Comparison of ENCODE assay signal across 35 mouse cellular contexts in genomic region chr9:59947271-59947670, GRCm38 (mm10). TPM values are rescaled to one million over a fixed set of nuclear protein-coding genes. Genes with fewer than 3 reads are reported as not detected.
A peak's percentile ranks its signal among the peaks of the same experiment; 100 is the strongest.
DNase-seq lines count a peak whose midpoint lies in the region; ATAC-seq and TF ChIP-seq lines count a peak whose summit lies in the region.
"Had no signal": no experiment of that assay in that cellular context is flagged by ENCODE, and none has a peak within 500 bp of the region (broad histone marks: within the 10 kb centered on the region; RNA-seq: fewer than 3 reads in every experiment).

No protein-coding gene starts in this region.

- H3K4me2 ChIP-seq in intestine, embryonic 15.5 days (replicated peaks), result peak overlapping the region; percentile 11; the same call in 1 of the 2 replicates
- H3K4me2 ChIP-seq in intestine, embryonic 16.5 days (ENCODE audit: low read depth, low read length), result peak overlapping the region; percentile 34
- H3K4me2 ChIP-seq: embryonic facial prominence, embryonic 13.5 days; forebrain, embryonic 12.5 days; forebrain, embryonic 15.5 days; heart, embryonic 11.5 days; heart, embryonic 15.5 days; hindbrain, embryonic 14.5 days had no signal

- WGBS in cerebellum, adult 2 months, result 60% methylated on average over 8 of the region's 8 CpGs
- 79% methylated on average over 8 of the region's 8 CpGs for WGBS in intestine, embryonic 15.5 days
- WGBS in intestine, embryonic 16.5 days, result 85% methylated on average over 8 of the region's 8 CpGs

- no peak for TF ChIP-seq POLR2A in cerebellum, adult 2 months (IDR thresholded peaks at IDR 0.05; ENCODE audit: borderline replicate concordance, insufficient read depth, low read length)

- H3K9ac ChIP-seq in intestine, embryonic 15.5 days, result no peak overlapping the region
- peak overlapping the region; percentile 34; the same call in 1 of the 2 replicates for H3K9ac ChIP-seq in intestine, embryonic 16.5 days (ENCODE audit: low read depth, low read length)
- H3K9ac ChIP-seq: embryonic facial prominence, embryonic 13.5 days; forebrain, embryonic 12.5 days; forebrain, embryonic 15.5 days; heart, embryonic 15.5 days; hindbrain, embryonic 14.5 days had no signal

- H3K4me1 ChIP-seq in cerebellum, adult 2 months (ENCODE audit: control insufficient read depth, insufficient read depth, low read length), result peaks cover 14% of the 10 kb centered on the region
- H3K4me1 ChIP-seq in intestine, embryonic 15.5 days (replicated peaks), result peaks cover 13% of the 10 kb centered on the region
- peaks cover 31% of the 10 kb centered on the region for H3K4me1 ChIP-seq in intestine, embryonic 16.5 days (ENCODE audit: control insufficient read depth, insufficient read depth, low read length)
- H3K4me1 ChIP-seq: forebrain, embryonic 12.5 days; forebrain, embryonic 15.5 days had no signal

- H3K27me3 ChIP-seq in cerebellum, adult 2 months (ENCODE audit: control insufficient read depth, insufficient read depth, low read length), result no peaks in the 10 kb centered on the region
- no peaks in the 10 kb centered on the region for H3K27me3 ChIP-seq in intestine, embryonic 15.5 days (replicated peaks)
- no peaks in the 10 kb centered on the region for H3K27me3 ChIP-seq in intestine, embryonic 16.5 days (replicated peaks; ENCODE audit: control insufficient read depth, insufficient read depth, low read length)
- H3K27me3 ChIP-seq: embryonic facial prominence, embryonic 13.5 days; forebrain, embryonic 12.5 days; forebrain, embryonic 15.5 days; heart, embryonic 15.5 days had no signal

- no peak for TF ChIP-seq CTCF in cerebellum, adult 2 months (IDR thresholded peaks at IDR 0.05; ENCODE audit: borderline replicate concordance, insufficient read depth, low read depth, low read length)

- no peaks in the 10 kb centered on the region for H3K36me3 ChIP-seq in intestine, embryonic 15.5 days
- H3K36me3 ChIP-seq in intestine, embryonic 16.5 days (ENCODE audit: control insufficient read depth, insufficient read depth, low read length), result no peaks in the 10 kb centered on the region
- H3K36me3 ChIP-seq: embryonic facial prominence, embryonic 10.5 days; embryonic facial prominence, embryonic 13.5 days; forebrain, embryonic 12.5 days; forebrain, embryonic 15.5 days; heart, embryonic 15.5 days had no signal

- no peaks in the 10 kb centered on the region for H3K9me3 ChIP-seq in intestine, embryonic 15.5 days
- H3K9me3 ChIP-seq in intestine, embryonic 16.5 days (ENCODE audit: control insufficient read depth, low read length), result no peaks in the 10 kb centered on the region
- H3K9me3 ChIP-seq: embryonic facial prominence, embryonic 10.5 days; embryonic facial prominence, embryonic 13.5 days; forebrain, embryonic 12.5 days; forebrain, embryonic 15.5 days; heart, embryonic 15.5 days had no signal

- no peak overlapping the region for H3K27ac ChIP-seq in cerebellum, adult 2 months (ENCODE audit: insufficient read depth, low read length)
- H3K27ac ChIP-seq in intestine, embryonic 15.5 days, result peak overlapping the region; percentile 22; the same call in 1 of the 2 replicates
- H3K27ac ChIP-seq in intestine, embryonic 16.5 days (ENCODE audit: low read length), result peak overlapping the region; percentile 62; the same call in 1 of the 2 replicates
- H3K27ac ChIP-seq: embryonic facial prominence, embryonic 10.5 days; embryonic facial prominence, embryonic 13.5 days; forebrain, embryonic 12.5 days; forebrain, embryonic 15.5 days; heart, embryonic 15.5 days; hindbrain, embryonic 14.5 days; hindbrain, postnatal 0 days had no signal

- no peak for ATAC-seq in intestine, embryonic 15.5 days
- no peak for ATAC-seq in intestine, embryonic 16.5 days
- ATAC-seq: CD4-positive, CD25-positive, alpha-beta regulatory T cell, adult 4 months; forebrain, embryonic 15.5 days; hindbrain, postnatal 0 days; inflammation-experienced regulatory T-cells, adult 6 months had no signal

- peak; percentile 55 to 67 for DNase-seq in cerebellum, postnatal 10 days
- DNase-seq in cerebellum, adult 2 months, result no peak
- DNase-seq in left cerebral cortex, postnatal 4 days, result peak; percentile 40
- no peak for DNase-seq in left cerebral cortex, adult 9 months (ENCODE audit: low spot score in 2 of 2)
- no peak for DNase-seq in c-Kit-positive CD71-positive TER-119-positive erythroid progenitor cells, embryonic 14.5 days (ENCODE audit: low spot score)
- DNase-seq in heart, adult 11 months, result no peak
- DNase-seq: adrenal gland, adult 8-10 months; cerebellum, adult 18-20 months; cerebellum, adult 9-11 months; cerebellum, postnatal 36 days; embryo, embryonic 11 days; gastrocnemius, postnatal 10 days; gastrocnemius, postnatal 36 days; heart, postnatal 10 days; heart, postnatal 36 days had no signal

- intact Hi-C loops in left cerebral cortex, postnatal 4 days (cut with DNase I), result no loop called here

- H3K4me3 ChIP-seq in cerebellum, adult 2 months (replicated peaks; ENCODE audit: insufficient read depth, low read depth, low read length), result no peak overlapping the region
- no peak overlapping the region for H3K4me3 ChIP-seq in intestine, embryonic 15.5 days (replicated peaks)
- H3K4me3 ChIP-seq in intestine, embryonic 16.5 days (ENCODE audit: low read length), result peak overlapping the region; percentile 22
- H3K4me3 ChIP-seq: embryonic facial prominence, embryonic 10.5 days; embryonic facial prominence, embryonic 13.5 days; erythroblast, embryonic 14.5 days; forebrain, embryonic 12.5 days; forebrain, embryonic 15.5 days; heart, embryonic 15.5 days had no signal

RNA-seq across cellular contexts. Expression of gene Nr2e3, which starts 13.2 kb away (rescaled TPM):
- polyA plus RNA-seq in cerebellum, adult 2 months (2012; rRNA removed), result not detected in 2 replicates
- not detected for total RNA-seq in left cerebral cortex, postnatal 4 days (2021)
- polyA plus RNA-seq in intestine, embryonic 15.5 days (2015; fragmentation: Nextera tagmentation; extraction: Ambion mirVana), result 8.0 and 9.0 TPM in 2 replicates
- polyA plus RNA-seq in intestine, embryonic 16.5 days (2015; fragmentation: Nextera tagmentation; extraction: Ambion mirVana), result 16.9 and 21.2 TPM in 2 replicates
- total RNA-seq: adrenal gland, adult 8-10 months; gastrocnemius, adult 18-20 months; gastrocnemius, postnatal 10 days; gastrocnemius, postnatal 36 days; granulocyte monocyte progenitor cell, adult 5-6 weeks; heart, adult 8-10 months; heart, postnatal 10 days; heart, postnatal 36 days; hindbrain, postnatal 0 days; MEL had no signal
- polyA plus RNA-seq: C2C12; CD4-positive, CD25-positive, alpha-beta regulatory T cell, adult 4 months; cortical plate, adult 2 months; erythroblast, embryonic 14.5 days; forebrain, embryonic 15.5 days; heart, embryonic 11.5 days; heart, embryonic 15.5 days; hindbrain, embryonic 11.5 days; hindbrain, embryonic 14.5 days; hindbrain, postnatal 0 days; inflammation-experienced regulatory T-cells, adult 6 months had no signal

Comparison
In these comparisons a context has a peak if more than half of its experiments do, and no peak if none do; other contexts are left out.
1. DNase-seq: peak in cerebellum, postnatal 10 days (2 of 2) and left cerebral cortex, postnatal 4 days (single experiment); none in cerebellum, adult 2 months (0 of 2), left cerebral cortex, adult 9 months (0 of 2), c-Kit-positive CD71-positive TER-119-positive erythroid progenitor cells, embryonic 14.5 days (single experiment) and heart, adult 11 months (single experiment).